Mouse (Mus musculus) kidney, adult 2 months (tissue): ENCODE measurements around the gene Dapk1.

Experiments
- CTCF ChIP-seq: fragments of 200-500 bp; conservative IDR thresholded peaks from 2 replicates; pipeline ENCODE4 v1.5.1; 2011; ENCODE audit warnings: low read depth, mild to moderate bottlenecking, control low read depth, low read length, moderate library complexity, mixed read lengths; ENCODE audit not compliant: insufficient read depth, insufficient read length
- POLR2A ChIP-seq: fragments of 200-500 bp; IDR thresholded peaks from one replicate; pipeline ENCODE4 v1.6.1; 2011; ENCODE audit warnings: low read depth, low read length, control low read depth

GRCm38 (mm10) chr13:60696323-60696722 lies 94.6 kb downstream of the Dapk1 start:
- TF ChIP-seq POLR2A (no peak), CTCF (no peak)
